Mouse (Mus musculus) gastrocnemius, postnatal 10 days (tissue): ENCODE measurements around the gene Mndal. TPM values are rescaled to one million over a fixed set of nuclear protein-coding genes. Genes with fewer than 3 reads are reported as not detected.

Experiments used
- total RNA-seq, 2 experiments: library from RNA; stranded (reverse); gene quantifications; 2 replicates each; pipeline ENCODE4 v1.2.3; 2021

Gene Mndal
- total RNA-seq, 2 experiments from 2014 or later: 5.1 to 7.8 TPM

Other genes starting within 250 kb of the Mndal start
- gene Ifi207, start 200.7 kb downstream of the Mndal start, total RNA-seq: 1 to 10 TPM; 1.6 to 2.6 TPM
- 1 to 10 TPM; 2.0 to 2.7 TPM for gene Ifi204, start 175.5 kb downstream of the Mndal start, total RNA-seq
- under 1 TPM; 0.38 to 0.68 TPM for gene Ifi211, start 29.4 kb downstream of the Mndal start, total RNA-seq
- 1 to 10 TPM; 3.3 to 5.5 TPM for gene Ifi203, start 181 bp upstream of the Mndal start, total RNA-seq
- gene Ifi202b, start 40.3 kb upstream of the Mndal start, total RNA-seq: not detected
- gene Ifi205, start 89.3 kb upstream of the Mndal start, total RNA-seq: 1 to 10 TPM; 1.7 to 2.3 TPM
- not detected for gene Olfr433, start 98.2 kb upstream of the Mndal start, total RNA-seq
- gene Olfr432, start 106.7 kb upstream of the Mndal start, total RNA-seq: not detected
- gene Olfr430, start 124.1 kb upstream of the Mndal start, total RNA-seq: not detected
- gene Olfr429, start 141.8 kb upstream of the Mndal start, total RNA-seq: not detected
- not detected for gene Olfr427, start 154.4 kb upstream of the Mndal start, total RNA-seq
- gene Olfr231, start 178.7 kb upstream of the Mndal start, total RNA-seq: not detected
- gene Olfr424, start 189.0 kb upstream of the Mndal start, total RNA-seq: not detected
- not detected for gene Olfr420, start 213.1 kb upstream of the Mndal start, total RNA-seq
- gene Spta1, start 230.3 kb upstream of the Mndal start, total RNA-seq: 1 to 10 TPM in 1 of 2 experiments, under 1 TPM in 1; 0.26 to 1.5 TPM